Mouse (Mus musculus) intestine, embryonic 16.5 days (tissue): ENCODE measurements at regions not wholly inside any gene's neighbourhood (a gene's known extent, or its start where the extent isn't known, plus 50 kb on each side); places are given as distances from the start of the nearest gene placed in this dataset.
A peak's percentile ranks its signal among the peaks of the same experiment; 100 is the strongest.

Experiments
- ATAC-seq: fragments of 200-750 bp; cut with Nextera tagmentation; 2 replicates; pipeline ENCODE4 v1.8.0; 2017; ENCODE audit warnings: moderate TSS enrichment, moderate library complexity
- H3K27ac ChIP-seq: fragments of 300-500 bp; sonication (generic); 2 replicates; pipeline ENCODE4 v1.5.1; 2014; ENCODE audit warnings: mild to moderate bottlenecking, low read length
- H3K27me3 ChIP-seq: fragments of 300-500 bp; sonication (generic); replicated peaks from 2 replicates; pipeline ENCODE4 v1.6.1; 2014; ENCODE audit warnings: low read length, control low read depth, mixed read lengths; ENCODE audit not compliant: control insufficient read depth, insufficient read depth
- H3K36me3 ChIP-seq: fragments of 300-500 bp; sonication (generic); 2 replicates; pipeline ENCODE4 v1.6.1; 2014; ENCODE audit warnings: low read length, control low read depth; ENCODE audit not compliant: control insufficient read depth, insufficient read depth
- H3K4me1 ChIP-seq: fragments of 300-500 bp; sonication (generic); 2 replicates; pipeline ENCODE4 v1.6.1; 2014; ENCODE audit warnings: low read length, control low read depth, mixed read lengths; ENCODE audit not compliant: control insufficient read depth, insufficient read depth
- H3K4me2 ChIP-seq: fragments of 300-500 bp; sonication (generic); 2 replicates; pipeline ENCODE4 v1.6.1; 2014; ENCODE audit warnings: low read depth, low read length, control low read depth
- H3K4me3 ChIP-seq: fragments of 300-500 bp; sonication (generic); 2 replicates; pipeline ENCODE4 v1.5.1; 2014; ENCODE audit warnings: mild to moderate bottlenecking, low read length
- H3K9ac ChIP-seq: fragments of 300-500 bp; sonication (generic); 2 replicates; pipeline ENCODE4 v1.6.1; 2014; ENCODE audit warnings: low read depth, low read length
- H3K9me3 ChIP-seq: fragments of 300-500 bp; sonication (generic); 2 replicates; pipeline ENCODE4 v1.6.1; 2016; ENCODE audit warnings: low read length, control low read depth; ENCODE audit not compliant: control insufficient read depth
- WGBS: fragments of 180-500 bp; shearing (Covaris S2); extraction: QIAGEN DNeasy Blood & Tissue Kit; methylation state at CpG from one replicate; pipeline ENCODE4 v1.1.7; 2014; 5-methylcytosine and 5-hydroxymethylcytosine counted together

DNA sequence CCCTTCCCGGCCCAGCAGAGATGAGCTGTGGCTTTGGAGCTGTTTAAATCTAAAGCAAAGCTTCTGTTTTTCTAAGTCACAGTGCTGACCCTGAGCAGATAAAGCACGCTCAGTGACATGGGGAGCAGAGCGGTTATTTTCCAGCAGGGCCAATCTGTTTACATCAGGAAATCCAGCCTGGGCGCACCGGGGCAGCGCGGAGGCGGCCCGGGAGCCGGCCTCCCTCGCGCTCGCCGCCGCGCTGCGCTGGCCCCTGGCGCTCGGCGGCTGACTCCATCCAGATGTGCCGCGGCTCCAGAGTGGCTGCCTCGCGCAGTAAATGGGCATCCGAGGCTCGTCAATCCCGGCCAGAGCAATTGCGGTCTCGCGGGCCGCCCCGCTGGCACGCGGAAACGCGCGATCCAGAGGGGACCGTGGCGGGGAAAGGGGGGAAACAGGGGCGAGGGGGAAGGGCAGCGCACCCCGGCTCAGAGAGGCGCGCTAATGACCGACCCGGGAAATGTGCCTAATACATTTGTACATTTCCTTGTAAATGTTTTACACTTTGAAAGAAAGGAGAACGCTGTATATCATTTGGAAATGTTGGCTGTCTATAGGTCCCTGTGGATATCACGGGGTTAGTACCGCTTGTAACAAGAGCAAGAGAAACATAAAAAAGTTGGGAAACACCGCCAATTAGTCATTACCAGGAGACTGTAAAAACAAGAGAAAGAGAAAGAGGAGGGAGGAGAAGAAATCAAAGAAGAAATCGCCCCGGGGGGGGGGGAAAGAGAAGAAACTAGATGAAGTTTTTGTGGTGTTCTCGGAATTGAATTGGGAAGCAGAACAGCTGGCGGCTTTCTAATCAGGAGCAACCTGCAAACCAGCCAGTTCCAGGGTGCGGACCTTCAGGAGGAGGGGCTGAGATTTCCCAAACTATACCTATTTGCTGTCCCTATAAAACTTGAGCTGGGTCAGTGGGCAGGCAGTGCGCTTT lies 178.6 kb downstream of the Efcab1 start:
- 2% methylated on average over 56 of the region's 56 CpGs for WGBS
- Histone ChIP-seq H3K9ac (peak overlapping the region; percentile 69), H3K4me2 (peak overlapping the region; percentile 84), H3K27ac (peak overlapping the region; percentile 70), H3K36me3 (no peaks in the 10 kb centered on the region), H3K9me3 (no peaks in the 10 kb centered on the region), H3K4me1 (peaks cover 7% of the 10 kb centered on the region; the same call in 1 of the 2 replicates), H3K27me3 (peaks cover 6% of the 10 kb centered on the region; the same call in 1 of the 2 replicates), H3K4me3 (peak overlapping the region; percentile 58)
- ATAC-seq = peak; percentile 90

DNA sequence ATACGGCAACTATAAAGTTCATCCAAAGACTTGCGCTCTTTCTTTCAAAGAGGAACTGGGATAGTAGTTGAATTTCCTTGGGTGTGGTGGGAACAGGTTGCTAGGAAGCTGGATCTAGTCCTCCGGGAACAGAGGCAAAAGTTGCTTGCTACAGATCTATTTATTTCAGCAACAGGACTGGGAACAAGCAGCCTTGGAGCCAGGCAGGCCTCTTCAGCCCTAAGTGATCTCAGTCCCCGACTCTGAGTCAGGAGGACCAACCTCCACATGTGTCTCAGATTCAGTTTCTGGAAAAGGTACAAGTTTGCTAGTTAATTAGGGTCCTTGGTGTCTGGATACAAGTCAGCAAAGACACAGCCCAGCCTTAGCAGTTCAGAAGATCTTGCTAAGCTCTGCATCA lies 180.2 kb downstream of the Efcab1 start:
- no peaks in the 10 kb centered on the region for H3K36me3 ChIP-seq
- no peak overlapping the region for H3K4me2 ChIP-seq
- no peaks in the 10 kb centered on the region for H3K9me3 ChIP-seq
- peaks cover 6% of the 10 kb centered on the region; the same call in 1 of the 2 replicates for H3K27me3 ChIP-seq
- no peak for ATAC-seq
- WGBS = 80% methylated on average over 4 of the region's 4 CpGs
- no peak overlapping the region for H3K27ac ChIP-seq
- no peak overlapping the region for H3K4me3 ChIP-seq
- H3K4me1 ChIP-seq = peaks cover 7% of the 10 kb centered on the region; the same call in 1 of the 2 replicates
- no peak overlapping the region for H3K9ac ChIP-seq

DNA sequence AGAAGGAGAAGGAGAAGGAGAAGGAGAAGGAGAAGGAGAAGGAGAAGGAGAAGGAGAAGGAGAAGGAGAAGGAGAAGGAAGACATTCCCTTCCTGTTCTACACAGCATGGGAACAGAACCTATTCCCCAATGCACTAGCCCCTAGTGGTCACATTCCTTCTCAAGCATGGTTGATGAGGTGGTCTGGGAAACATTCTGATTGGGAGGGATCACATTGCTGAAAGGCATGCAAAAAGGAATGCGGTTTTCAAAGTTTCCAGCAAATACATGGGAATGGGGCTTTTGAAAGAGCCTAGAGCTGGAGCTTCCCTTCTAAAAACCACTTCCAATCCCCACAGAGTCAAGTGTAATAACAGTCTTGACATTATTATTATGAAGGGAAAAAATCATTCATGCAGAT lies 197.5 kb downstream of the Efcab1 start:
- no peak overlapping the region for H3K9ac ChIP-seq
- no peaks in the 10 kb centered on the region for H3K4me1 ChIP-seq
- H3K27me3 ChIP-seq = no peaks in the 10 kb centered on the region
- no peak overlapping the region for H3K4me2 ChIP-seq
- H3K27ac ChIP-seq = no peak overlapping the region
- ATAC-seq = no peak
- 46% methylated on average over 1 of the region's 1 CpGs for WGBS
- no peaks in the 10 kb centered on the region for H3K36me3 ChIP-seq
- no peaks in the 10 kb centered on the region for H3K9me3 ChIP-seq
- no peak overlapping the region for H3K4me3 ChIP-seq

DNA sequence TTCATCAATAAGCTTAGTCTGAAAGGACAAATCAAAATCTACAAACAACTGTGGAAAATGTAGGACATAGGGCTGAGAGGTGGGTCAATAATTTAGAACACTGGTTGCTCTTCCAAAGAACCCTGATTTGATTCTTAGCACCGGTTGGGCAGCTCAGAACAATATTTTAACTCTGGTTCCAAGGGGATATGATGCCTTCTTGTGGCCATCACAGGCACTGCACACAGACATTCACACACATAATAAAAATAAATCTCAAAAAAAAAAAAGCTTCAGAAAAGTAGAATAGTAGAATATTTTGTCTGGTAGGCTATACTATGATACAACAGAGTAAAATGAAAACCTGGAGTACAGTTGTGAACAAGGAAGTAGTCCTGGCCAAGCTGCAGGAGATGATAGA lies 200.8 kb downstream of the Efcab1 start:
- WGBS = 94% methylated on average over 1 of the region's 1 CpGs
- Histone ChIP-seq H3K9ac (no peak overlapping the region), H3K4me2 (no peak overlapping the region)

DNA sequence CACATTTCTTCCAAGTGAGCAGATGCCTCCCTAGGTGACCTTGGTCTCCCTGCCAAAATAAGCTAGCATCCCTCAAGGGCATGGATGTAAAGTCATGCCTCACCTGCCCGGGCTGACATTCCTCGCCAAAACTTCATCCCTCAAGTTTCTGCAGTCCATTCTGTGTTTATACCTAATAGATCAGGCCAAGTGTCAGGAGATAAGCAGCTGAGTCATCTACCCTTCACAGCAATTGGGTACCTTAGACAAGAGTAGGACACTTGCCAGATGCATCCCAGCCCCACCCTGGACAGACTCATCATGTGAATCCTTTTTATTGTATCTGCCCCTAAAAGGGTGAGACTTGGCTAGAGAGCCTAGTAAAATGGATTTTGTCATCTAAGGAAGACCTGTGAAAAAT lies 204.1 kb upstream of the Gm21897 start:
- Histone ChIP-seq H3K4me3 (no peak overlapping the region), H3K4me1 (peaks cover 8% of the 10 kb centered on the region; the same call in 1 of the 2 replicates), H3K27ac (no peak overlapping the region), H3K4me2 (no peak overlapping the region), H3K9ac (no peak overlapping the region), H3K9me3 (no peaks in the 10 kb centered on the region), H3K36me3 (no peaks in the 10 kb centered on the region), H3K27me3 (no peaks in the 10 kb centered on the region)
- no peak for ATAC-seq
- WGBS = 57% methylated on average over 2 of the region's 2 CpGs

More for the DNA sequence above, 200.8 kb downstream of the Efcab1 start:
- H3K36me3 ChIP-seq = no peaks in the 10 kb centered on the region
- H3K4me1 ChIP-seq = no peaks in the 10 kb centered on the region
- H3K9me3 ChIP-seq = no peaks in the 10 kb centered on the region
- no peaks in the 10 kb centered on the region for H3K27me3 ChIP-seq
- no peak overlapping the region for H3K27ac ChIP-seq
- no peak overlapping the region for H3K4me3 ChIP-seq
- no peak for ATAC-seq

DNA sequence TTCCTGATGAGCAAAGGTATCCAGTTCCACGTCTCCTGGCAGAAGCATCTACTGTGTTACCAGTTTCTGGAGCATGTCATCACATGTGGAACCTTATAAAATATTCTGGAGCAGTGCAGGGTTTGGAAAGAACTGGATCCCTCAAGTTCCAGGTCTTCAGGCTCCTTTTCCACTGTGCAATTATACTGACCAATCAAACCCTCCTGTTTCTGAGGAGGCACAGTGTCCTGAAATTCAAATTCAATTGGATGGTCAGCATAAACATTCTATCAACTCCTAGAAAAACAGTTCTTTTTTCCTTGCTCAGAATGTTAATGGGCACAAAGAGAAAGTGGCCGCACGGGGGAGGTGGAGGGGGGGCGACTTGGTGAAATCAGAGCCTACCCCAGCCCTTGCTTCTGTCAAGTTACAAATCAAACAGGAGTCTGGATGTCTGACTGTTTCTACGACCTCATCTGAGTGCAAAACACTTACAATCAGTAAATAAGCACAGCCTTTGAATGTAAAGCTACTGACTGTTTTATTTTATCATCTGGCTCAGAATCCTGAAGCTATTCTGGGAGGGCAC lies 203.2 kb upstream of the Gm21897 start:
- H3K9me3 ChIP-seq = no peaks in the 10 kb centered on the region
- H3K4me3 ChIP-seq = no peak overlapping the region
- H3K36me3 ChIP-seq = no peaks in the 10 kb centered on the region
- no peak overlapping the region for H3K9ac ChIP-seq
- H3K4me2 ChIP-seq = no peak overlapping the region
- 0 out of 2 replicates have a peak, but pooled peaks have one; percentile 21 for ATAC-seq
- 34% methylated on average over 5 of the region's 5 CpGs for WGBS
- H3K4me1 ChIP-seq = peaks cover 8% of the 10 kb centered on the region; the same call in 1 of the 2 replicates
- no peaks in the 10 kb centered on the region for H3K27me3 ChIP-seq
- no peak overlapping the region for H3K27ac ChIP-seq

DNA sequence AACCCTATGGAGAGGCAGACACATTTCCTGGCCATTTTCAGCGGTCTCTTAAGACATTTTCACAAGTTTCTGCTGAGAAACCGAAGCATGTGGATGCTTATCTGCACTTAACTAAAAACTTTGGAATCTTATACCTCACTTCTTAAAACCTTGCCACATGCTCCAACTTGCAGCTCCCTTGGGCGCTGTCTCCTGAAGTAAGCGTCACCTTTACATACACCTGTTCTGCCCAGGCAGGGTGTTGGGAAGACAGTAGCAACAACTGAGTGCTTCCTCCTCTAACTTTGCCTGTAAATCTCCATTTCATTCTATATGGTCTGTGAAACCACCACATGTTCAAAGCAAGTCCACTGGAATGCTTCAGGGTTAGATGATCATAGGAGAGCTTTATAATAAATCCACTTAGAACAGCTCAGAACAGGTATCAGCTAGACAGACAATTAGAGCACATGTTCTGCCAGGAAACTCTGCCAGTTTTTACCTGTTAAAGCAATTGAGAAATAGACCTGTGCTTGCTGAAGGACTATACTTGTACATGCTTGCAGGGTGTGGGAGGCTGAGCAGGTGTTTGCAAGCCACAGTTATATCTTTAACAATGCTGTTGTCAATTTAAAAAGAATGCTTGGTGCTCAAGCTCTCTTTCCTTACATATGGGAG lies 202.6 kb upstream of the Gm21897 start:
- ATAC-seq = no peak
- no peak overlapping the region for H3K4me2 ChIP-seq
- H3K27ac ChIP-seq = no peak overlapping the region
- whole genome bisulfite sequencing = 57% methylated on average over 4 of the region's 4 CpGs
- no peak overlapping the region for H3K9ac ChIP-seq
- no peaks in the 10 kb centered on the region for H3K9me3 ChIP-seq
- no peak overlapping the region for H3K4me3 ChIP-seq
- H3K27me3 ChIP-seq = no peaks in the 10 kb centered on the region
- no peaks in the 10 kb centered on the region for H3K36me3 ChIP-seq
- peaks cover 8% of the 10 kb centered on the region; the same call in 1 of the 2 replicates for H3K4me1 ChIP-seq

DNA sequence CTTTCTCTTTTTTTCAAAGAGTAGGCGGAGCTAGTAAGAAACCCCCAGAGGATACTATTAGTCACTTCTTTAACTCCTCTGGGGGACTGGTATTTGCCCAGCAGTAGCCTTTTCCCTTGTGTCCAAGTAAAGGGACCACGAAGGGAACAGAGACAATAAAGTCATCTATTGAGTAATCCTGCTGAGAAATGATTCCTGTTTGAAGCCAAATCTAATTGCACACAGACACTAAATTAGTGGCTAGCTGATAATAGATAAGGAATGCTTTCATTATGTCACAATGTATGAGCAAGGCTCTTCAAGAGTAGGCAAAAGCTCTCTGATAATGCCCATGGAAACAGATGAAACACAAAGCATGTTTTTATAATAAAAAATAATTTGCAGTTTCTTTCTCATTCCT lies 201.9 kb upstream of the Gm21897 start:
- Histone ChIP-seq H3K4me2 (no peak overlapping the region), H3K27me3 (no peaks in the 10 kb centered on the region), H3K4me1 (peaks cover 8% of the 10 kb centered on the region; the same call in 1 of the 2 replicates), H3K9ac (no peak overlapping the region), H3K4me3 (no peak overlapping the region), H3K9me3 (no peaks in the 10 kb centered on the region), H3K36me3 (no peaks in the 10 kb centered on the region), H3K27ac (no peak overlapping the region)
- 44% methylated on average over 2 of the region's 2 CpGs for WGBS
- ATAC-seq = no peak

DNA sequence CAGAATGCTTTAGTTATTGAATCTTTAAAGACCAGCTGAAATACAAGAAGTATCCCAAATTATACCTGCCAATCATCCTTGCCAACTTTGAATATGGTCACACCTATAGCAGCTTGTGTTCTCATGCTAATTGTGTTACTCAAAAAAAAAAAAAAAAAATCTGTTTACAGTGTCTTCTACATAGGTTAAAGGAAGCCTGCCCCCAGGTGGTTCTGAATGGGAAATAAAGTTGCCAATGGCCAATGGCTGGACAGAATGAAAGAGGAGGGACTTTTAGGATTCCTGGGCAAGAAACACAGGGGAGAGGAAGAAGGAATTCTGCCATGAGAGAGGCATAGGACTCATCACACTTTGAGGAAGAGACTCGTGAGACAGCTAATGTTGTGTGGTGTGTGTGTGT lies 197.5 kb upstream of the Gm21897 start:
- no peaks in the 10 kb centered on the region for H3K36me3 ChIP-seq
- H3K9me3 ChIP-seq = no peaks in the 10 kb centered on the region
- H3K9ac ChIP-seq = no peak overlapping the region
- no peak overlapping the region for H3K27ac ChIP-seq
- H3K4me3 ChIP-seq = no peak overlapping the region
- no peak for ATAC-seq
- WGBS = 74% methylated on average over 1 of the region's 1 CpGs
- H3K4me1 ChIP-seq = 0 out of 2 replicates have a peak, but pooled peaks cover 2% of the 10 kb centered on the region
- no peak overlapping the region for H3K4me2 ChIP-seq
- no peaks in the 10 kb centered on the region for H3K27me3 ChIP-seq
